Mouse (Mus musculus): ENCODE measurements around the gene Defa28.
"Not testable (repeated sequence)": the region's sequence is repeated elsewhere in the genome, so short reads cannot be mapped to it uniquely, and the experiment has no call there.

DNA sequence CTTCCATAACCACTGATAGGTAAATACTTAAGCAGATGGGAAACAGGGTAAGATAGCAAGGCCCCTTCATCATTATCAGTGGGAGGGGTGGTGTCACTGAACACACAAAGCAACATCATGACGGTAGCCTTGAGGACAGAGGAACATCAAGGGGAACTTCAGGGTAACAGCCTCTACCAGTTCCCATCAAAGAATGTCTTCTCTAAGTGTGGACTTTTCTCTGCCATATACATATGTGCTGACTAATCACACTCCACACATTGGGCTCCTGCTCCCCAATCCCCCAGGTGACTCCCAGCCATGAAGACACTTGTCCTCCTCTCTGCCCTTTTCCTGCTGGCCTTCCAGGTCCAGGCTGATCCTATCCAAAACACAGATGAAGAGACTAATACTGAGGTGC, 35.1 kb downstream of the Defa28 start, which contains the start of gene Defa26:
- TF ChIP-seq CTCF, POLR2A (IDR thresholded peaks at IDR 0.05; ENCODE audit: extremely low read depth, insufficient read depth, low read length): not testable (repeated sequence)

All from cortical plate, adult 2 months (tissue).